Mouse (Mus musculus) heart, postnatal 0 days (tissue): ENCODE data around the gene Atp12a.

Source experiments
- CTCF ChIP-seq: IDR thresholded peaks from 2 replicates; pipeline ENCODE4 v1.5.1; 2016; ENCODE audit warnings: antibody characterized with exemption, control low read depth, low read depth
- EP300 ChIP-seq: IDR thresholded peaks from 2 replicates; pipeline ENCODE4 v1.6.1; 2016; ENCODE audit warnings: antibody characterized with exemption, low read depth

DNA sequence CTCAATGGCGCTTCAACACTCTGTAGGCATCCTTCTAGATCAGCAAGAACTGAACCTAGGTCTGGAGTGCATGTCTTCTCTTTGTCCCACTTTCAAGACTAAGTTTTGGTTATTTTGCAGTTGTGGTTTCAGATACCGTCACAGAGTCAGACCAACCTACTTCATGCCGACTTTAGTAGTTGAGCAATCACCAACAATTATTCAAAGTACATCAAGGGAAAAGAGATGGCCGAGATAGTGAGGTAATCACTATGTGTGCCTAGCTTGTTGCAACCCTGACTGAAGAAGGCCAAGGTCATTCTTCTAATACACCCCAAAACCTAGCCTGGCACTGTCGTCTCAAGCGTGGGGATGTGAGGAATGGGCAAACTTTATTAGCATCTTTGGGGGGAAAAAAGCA, 8.7 kb upstream of the Atp12a start:
- TF ChIP-seq EP300, result no peak
- no peak for TF ChIP-seq CTCF
